ENCODE assay signal across 8 mouse cellular contexts in the genomic region with DNA sequence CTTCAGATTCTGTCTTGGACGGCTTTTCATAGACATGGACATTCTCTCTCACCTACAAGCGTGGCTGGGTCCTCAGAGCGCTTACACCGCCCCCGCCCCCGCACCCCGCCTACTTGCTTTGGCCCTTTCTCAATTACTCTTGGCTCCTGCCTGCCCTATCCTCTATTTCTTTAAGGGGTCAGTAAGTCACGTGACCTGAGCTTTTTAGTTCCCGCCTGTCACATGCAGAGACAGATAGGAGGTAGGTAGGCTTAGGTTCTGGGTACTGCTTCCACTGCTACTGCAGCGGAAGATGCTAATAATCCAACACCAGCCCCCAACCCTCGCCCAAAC. TPM values are rescaled to one million over a fixed set of nuclear protein-coding genes. Genes with fewer than 3 reads are reported as not detected.
DNase-seq lines count a peak whose midpoint lies in the region; ATAC-seq lines count a peak whose summit lies in the region.

No protein-coding gene starts in this region.

- no peak overlapping the region for H3K27ac ChIP-seq in heart, embryonic 15.5 days
- peak overlapping the region; percentile 75 for H3K27ac ChIP-seq in hindbrain, embryonic 15.5 days (replicated peaks)
- H3K27ac ChIP-seq in midbrain, embryonic 15.5 days = peak overlapping the region; percentile 79

- 11% methylated on average over 11 of the region's 11 CpGs for WGBS in heart, embryonic 15.5 days
- WGBS in hindbrain, embryonic 15.5 days = 7% methylated on average over 11 of the region's 11 CpGs
- WGBS in midbrain, embryonic 15.5 days = 6% methylated on average over 11 of the region's 11 CpGs

- peaks cover 24% of the 10 kb centered on the region for H3K27me3 ChIP-seq in heart, embryonic 15.5 days
- H3K27me3 ChIP-seq in hindbrain, embryonic 15.5 days = no peaks in the 10 kb centered on the region
- no peaks in the 10 kb centered on the region for H3K27me3 ChIP-seq in midbrain, embryonic 15.5 days (replicated peaks)

- no peak overlapping the region for H3K9ac ChIP-seq in heart, embryonic 15.5 days
- peak overlapping the region; percentile 84 for H3K9ac ChIP-seq in hindbrain, embryonic 15.5 days
- H3K9ac ChIP-seq in midbrain, embryonic 15.5 days = 0 out of 2 replicates have a peak overlapping the region, but pooled peaks have one; percentile 86

- DNase-seq in heart, adult 11 months = no peak
- DNase-seq in embryo, embryonic 10.5 days (ENCODE audit: low spot score) = peak; percentile 42
- no peak for DNase-seq in thymus, postnatal 25 days
- DNase-seq in testis, postnatal 14 days (ENCODE audit: low spot score) = no peak
- no peak for DNase-seq in adrenal gland, adult (ENCODE audit: inconsistent age in 2 of 2, low spot score in 1 of 2)

- H3K36me3 ChIP-seq in heart, embryonic 15.5 days = peaks cover 24% of the 10 kb centered on the region
- H3K36me3 ChIP-seq in hindbrain, embryonic 15.5 days = peaks cover 22% of the 10 kb centered on the region
- peaks cover 23% of the 10 kb centered on the region for H3K36me3 ChIP-seq in midbrain, embryonic 15.5 days (replicated peaks)

- 0 out of 2 replicates have a peak, but pooled peaks have one; percentile 16 for ATAC-seq in heart, embryonic 15.5 days (replicated peaks; ENCODE audit: insufficient number of reproducible peaks, insufficient read depth, low FRiP score, low read depth)
- peak; percentile 2; the same call in 1 of the 2 replicates for ATAC-seq in hindbrain, embryonic 15.5 days (ENCODE audit: low FRiP score, low read depth)
- 0 out of 2 replicates have a peak, but pooled peaks have one; percentile 1 for ATAC-seq in midbrain, embryonic 15.5 days (replicated peaks)

- H3K4me2 ChIP-seq in heart, embryonic 15.5 days = peak overlapping the region; percentile 96
- peak overlapping the region; percentile 79 for H3K4me2 ChIP-seq in hindbrain, embryonic 15.5 days
- peak overlapping the region; percentile 96 for H3K4me2 ChIP-seq in midbrain, embryonic 15.5 days

- peaks cover 24% of the 10 kb centered on the region for H3K4me1 ChIP-seq in heart, embryonic 15.5 days (replicated peaks)
- peaks cover 29% of the 10 kb centered on the region for H3K4me1 ChIP-seq in hindbrain, embryonic 15.5 days (replicated peaks)
- H3K4me1 ChIP-seq in midbrain, embryonic 15.5 days = peaks cover 29% of the 10 kb centered on the region

- peak overlapping the region; percentile 68; the same call in 1 of the 2 replicates for H3K4me3 ChIP-seq in heart, embryonic 15.5 days
- H3K4me3 ChIP-seq in hindbrain, embryonic 15.5 days = peak overlapping the region; percentile 66
- peak overlapping the region; percentile 85 for H3K4me3 ChIP-seq in midbrain, embryonic 15.5 days

- H3K9me3 ChIP-seq in heart, embryonic 15.5 days (replicated peaks) = no peaks in the 10 kb centered on the region
- no peaks in the 10 kb centered on the region for H3K9me3 ChIP-seq in hindbrain, embryonic 15.5 days
- H3K9me3 ChIP-seq in midbrain, embryonic 15.5 days = no peaks in the 10 kb centered on the region

RNA-seq across cellular contexts. Expression of gene Abcg4, which starts 0.5 kb away (rescaled TPM):
- polyA plus RNA-seq in heart, embryonic 15.5 days (2015; fragmentation: Nextera tagmentation; extraction: Ambion mirVana) = 1.5 and 2.8 TPM in 2 replicates
- 28.7 and 32.1 TPM in 2 replicates for polyA plus RNA-seq in hindbrain, embryonic 15.5 days (2015; fragmentation: Nextera tagmentation; extraction: Ambion mirVana)
- polyA plus RNA-seq in midbrain, embryonic 15.5 days (2015; fragmentation: Nextera tagmentation; extraction: Ambion mirVana) = 30.4 and 31.1 TPM in 2 replicates

RNA-seq across cellular contexts. Expression of gene Hinfp, which starts 16.5 kb away (rescaled TPM):
- 15.1 and 16.0 TPM in 2 replicates for polyA plus RNA-seq in heart, embryonic 15.5 days (2015; fragmentation: Nextera tagmentation; extraction: Ambion mirVana)
- 25.7 and 28.8 TPM in 2 replicates for polyA plus RNA-seq in hindbrain, embryonic 15.5 days (2015; fragmentation: Nextera tagmentation; extraction: Ambion mirVana)
- polyA plus RNA-seq in midbrain, embryonic 15.5 days (2015; fragmentation: Nextera tagmentation; extraction: Ambion mirVana) = 28.4 and 30.5 TPM in 2 replicates

RNA-seq across cellular contexts. Expression of gene Nlrx1, which starts 20.5 kb away (rescaled TPM):
- polyA plus RNA-seq in heart, embryonic 15.5 days (2015; fragmentation: Nextera tagmentation; extraction: Ambion mirVana) = 7.3 and 9.2 TPM in 2 replicates
- polyA plus RNA-seq in hindbrain, embryonic 15.5 days (2015; fragmentation: Nextera tagmentation; extraction: Ambion mirVana) = 4.1 and 5.9 TPM in 2 replicates
- polyA plus RNA-seq in midbrain, embryonic 15.5 days (2015; fragmentation: Nextera tagmentation; extraction: Ambion mirVana) = 4.8 and 5.1 TPM in 2 replicates

RNA-seq across cellular contexts. Expression of gene C2cd2l, which starts 31.2 kb away (rescaled TPM):
- polyA plus RNA-seq in heart, embryonic 15.5 days (2015; fragmentation: Nextera tagmentation; extraction: Ambion mirVana) = 6.5 and 7.1 TPM in 2 replicates
- 28.7 and 29.3 TPM in 2 replicates for polyA plus RNA-seq in hindbrain, embryonic 15.5 days (2015; fragmentation: Nextera tagmentation; extraction: Ambion mirVana)
- polyA plus RNA-seq in midbrain, embryonic 15.5 days (2015; fragmentation: Nextera tagmentation; extraction: Ambion mirVana) = 27.3 and 30.6 TPM in 2 replicates

RNA-seq across cellular contexts. Expression of gene Dpagt1, which starts 36.9 kb away (rescaled TPM):
- polyA plus RNA-seq in heart, embryonic 15.5 days (2015; fragmentation: Nextera tagmentation; extraction: Ambion mirVana) = 27.8 and 31.0 TPM in 2 replicates
- 37.5 and 38.7 TPM in 2 replicates for polyA plus RNA-seq in hindbrain, embryonic 15.5 days (2015; fragmentation: Nextera tagmentation; extraction: Ambion mirVana)
- polyA plus RNA-seq in midbrain, embryonic 15.5 days (2015; fragmentation: Nextera tagmentation; extraction: Ambion mirVana) = 36.5 and 36.9 TPM in 2 replicates
